Mouse (Mus musculus) MEL (cell line): ENCODE data around the gene Sctr. TPM values are rescaled to one million over a fixed set of nuclear protein-coding genes. Genes with fewer than 3 reads are reported as not detected.

ENCODE experiments used
- DNase-seq: peaks from one replicate; pipeline ENCODE4 v3.0.0; 2011; ENCODE audit warnings: low read depth, low spot score
- H3K27ac ChIP-seq: 2 replicates; pipeline ENCODE4 v1.5.1; 2012; ENCODE audit warnings: low read depth, mild to moderate bottlenecking, control low read depth, low read length, moderate library complexity; ENCODE audit not compliant: control insufficient read depth
- H3K27me3 ChIP-seq, 2 experiments: fragments of 150-350 bp in 1 of 2; sonication (generic) in 1 of 2; 2 replicates each; pipeline ENCODE4 v1.6.1; 2012; ENCODE audit warnings: low read length in 2 of 2, mild to moderate bottlenecking in 2 of 2, improper control_type of control experiment in 1 of 2, moderate library complexity in 1 of 2; ENCODE audit not compliant: insufficient read depth in 2 of 2, control insufficient read depth in 1 of 2
- H3K36me3 ChIP-seq, 2 experiments: 2 replicates each; pipeline ENCODE4 v1.6.1; 2012 to 2014; ENCODE audit warnings: low read length in 2 of 2, improper control_type of control experiment in 1 of 2, inconsistent platforms in 1 of 2, mild to moderate bottlenecking in 1 of 2; ENCODE audit not compliant: insufficient read depth in 2 of 2, control insufficient read depth in 1 of 2
- H3K4me1 ChIP-seq, 2 experiments: fragments of 150-350 bp in 1 of 2; sonication (generic) in 1 of 2; 2 replicates each; pipeline ENCODE4 v1.6.1; 2012; ENCODE audit warnings: low read length in 2 of 2, improper control_type of control experiment in 1 of 2, mild to moderate bottlenecking in 1 of 2; ENCODE audit not compliant: insufficient read depth in 2 of 2, control insufficient read depth in 1 of 2
- H3K4me3 ChIP-seq, 2 experiments: fragments of 150-350 bp in 1 of 2; sonication (generic) in 1 of 2; 2 replicates each; pipeline ENCODE4 v1.5.1; 2012; ENCODE audit warnings: low read depth in 2 of 2, low read length in 2 of 2, mild to moderate bottlenecking in 2 of 2, moderate library complexity in 2 of 2, control low read depth in 1 of 2, improper control_type of control experiment in 1 of 2; ENCODE audit not compliant: control insufficient read depth in 1 of 2, insufficient read depth in 1 of 2
- H3K79me2 ChIP-seq: 2 replicates; pipeline ENCODE4 v1.6.1; 2012; ENCODE audit warnings: mild to moderate bottlenecking, low read length, moderate library complexity; ENCODE audit not compliant: control insufficient read depth, poor library complexity, insufficient read depth
- H3K9ac ChIP-seq: 2 replicates; pipeline ENCODE4 v1.6.1; 2012; ENCODE audit warnings: low read depth, mild to moderate bottlenecking, control low read depth, low read length, moderate library complexity; ENCODE audit not compliant: control insufficient read depth, poor library complexity, severe bottlenecking
- H3K9me3 ChIP-seq: fragments of 150-350 bp; sonication (generic); replicated peaks from 2 replicates; pipeline ENCODE4 v1.6.1; 2012; ENCODE audit warnings: mild to moderate bottlenecking, low read length, improper control_type of control experiment, moderate library complexity; ENCODE audit not compliant: insufficient read depth
- CHD1 ChIP-seq: IDR thresholded peaks from 2 replicates; pipeline ENCODE4 v1.6.1; 2012; ENCODE audit warnings: low read depth, mild to moderate bottlenecking, inconsistent platforms, low read length, improper control_type of control experiment
- E2F4 ChIP-seq: IDR thresholded peaks from 2 replicates; pipeline ENCODE4 v1.6.1; 2011; ENCODE audit warnings: low read depth, low read length, improper control_type of control experiment, borderline replicate concordance
- ELF1 ChIP-seq: IDR thresholded peaks from 2 replicates; pipeline ENCODE4 v1.6.1; 2014; ENCODE audit warnings: low read depth, mild to moderate bottlenecking, inconsistent platforms, low read length, improper control_type of control experiment, moderate library complexity
- EP300 ChIP-seq, 2 experiments: IDR thresholded peaks; 2 replicates each; pipeline ENCODE4 v1.6.1; 2011; ENCODE audit warnings: improper control_type of control experiment in 2 of 2, low read length in 2 of 2, low read depth in 1 of 2, mild to moderate bottlenecking in 1 of 2
- GABPA ChIP-seq: IDR thresholded peaks from 2 replicates; pipeline ENCODE4 v1.6.1; 2012; ENCODE audit warnings: low read depth, mild to moderate bottlenecking, inconsistent platforms, low read length, improper control_type of control experiment, moderate library complexity
- HCFC1 ChIP-seq: IDR thresholded peaks from 2 replicates; pipeline ENCODE4 v1.6.1; 2012; ENCODE audit warnings: low read depth, mild to moderate bottlenecking, inconsistent platforms, low read length, improper control_type of control experiment, moderate library complexity
- MAX ChIP-seq: IDR thresholded peaks from 2 replicates; pipeline ENCODE4 v1.6.1; 2011; ENCODE audit warnings: low read length, improper control_type of control experiment
- MEF2A ChIP-seq: IDR thresholded peaks from 2 replicates; pipeline ENCODE4 v1.6.1; 2014; ENCODE audit warnings: low read depth, mild to moderate bottlenecking, inconsistent platforms, low read length, improper control_type of control experiment; ENCODE audit not compliant: poor library complexity, insufficient replicate concordance, severe bottlenecking; ENCODE audit errors: extremely low read depth
- POLR2A ChIP-seq, 2 experiments: IDR thresholded peaks; 2 replicates each; pipeline ENCODE4 v1.6.1; 2011 to 2012; ENCODE audit warnings: low read length in 2 of 2, mild to moderate bottlenecking in 2 of 2, control low read depth in 1 of 2, improper control_type of control experiment in 1 of 2, low read depth in 1 of 2, moderate library complexity in 1 of 2; ENCODE audit not compliant: control insufficient read depth in 1 of 2, insufficient read depth in 1 of 2, poor library complexity in 1 of 2
- POLR2AphosphoS5 ChIP-seq: IDR thresholded peaks from 2 replicates; pipeline ENCODE4 v1.6.1; 2012; ENCODE audit warnings: low read depth, borderline replicate concordance, mild to moderate bottlenecking, inconsistent platforms, low read length, moderate library complexity, mixed read lengths
- RCOR1 ChIP-seq: IDR thresholded peaks from 2 replicates; pipeline ENCODE4 v1.6.1; 2012; ENCODE audit warnings: low read depth, mild to moderate bottlenecking, inconsistent platforms, low read length, improper control_type of control experiment
- SIN3A ChIP-seq: IDR thresholded peaks from 2 replicates; pipeline ENCODE4 v1.6.1; 2012; ENCODE audit warnings: low read length, improper control_type of control experiment, inconsistent platforms
- USF1 ChIP-seq: IDR thresholded peaks from 2 replicates; pipeline ENCODE4 v1.6.1; 2014; ENCODE audit warnings: low read depth, mild to moderate bottlenecking, inconsistent platforms, low read length, improper control_type of control experiment, moderate library complexity
- USF2 ChIP-seq, 2 experiments: IDR thresholded peaks; 2 replicates each; pipeline ENCODE4 v1.6.1; 2011 to 2012; ENCODE audit warnings: improper control_type of control experiment in 2 of 2, low read length in 2 of 2, borderline replicate concordance in 1 of 2, inconsistent platforms in 1 of 2, low read depth in 1 of 2, mild to moderate bottlenecking in 1 of 2; ENCODE audit not compliant: insufficient read depth in 1 of 2
- ZC3H11A ChIP-seq: IDR thresholded peaks from 2 replicates; pipeline ENCODE4 v1.6.1; 2012; ENCODE audit warnings: low read depth, mild to moderate bottlenecking, inconsistent platforms, low read length, improper control_type of control experiment
- ZNF384 ChIP-seq: IDR thresholded peaks from 2 replicates; pipeline ENCODE4 v1.6.1; 2012; ENCODE audit warnings: low read depth, mild to moderate bottlenecking, inconsistent platforms, low read length, improper control_type of control experiment
- polyA plus RNA-seq, 2 experiments: library from polyadenylated mRNA; stranded (reverse) in 1 of 2; unstranded in 1 of 2; fragments of >175 nt in 1 of 2; fragments of >200 nt in 1 of 2; gene quantifications; 2 replicates each; pipeline versions ENCODE4 v1.2.1 to v1.2.4; 2012; ENCODE audit warnings: low replicate concordance in 2 of 2, low read depth in 1 of 2; ENCODE audit not compliant: insufficient read length in 2 of 2, insufficient read depth in 1 of 2, missing spikeins in 1 of 2
- total RNA-seq: library from RNA; depleted of rRNA; stranded (reverse); fragments of 300-350 nt; gene quantifications from 2 replicates; pipeline ENCODE4 v1.2.3, GENCODE M21; 2012

Sctr gene
- total and polyA plus RNA-seq, 3 experiments = not detected

GRCm38 (mm10) chr1:120082957-120083585 is 76.4 kb downstream of the Sctr start:
- TF ChIP-seq ZNF384 = 0 out of 2 replicates have a peak, but pooled peaks have one; percentile 8
- TF ChIP-seq RCOR1 = no peak
- no peak overlapping the region for H3K4me3 ChIP-seq
- H3K9me3 ChIP-seq = no peaks in the 10 kb centered on the region
- no peak overlapping the region for H3K9ac ChIP-seq
- no peaks in the 10 kb centered on the region for H3K79me2 ChIP-seq
- no peak for DNase-seq
- H3K36me3 ChIP-seq = peaks cover 0 to 3% of the 10 kb centered on the region in 2 experiments; a peak in 1 of 4 replicates
- no peaks in the 10 kb centered on the region for H3K4me1 ChIP-seq
- H3K27me3 ChIP-seq = no peaks in the 10 kb centered on the region
- no peak overlapping the region for H3K27ac ChIP-seq

- H3K4me3 ChIP-seq = no peak overlapping the region
- no peak for TF ChIP-seq POLR2AphosphoS5
- TF ChIP-seq USF1 = no peak
- no peak for TF ChIP-seq HCFC1
- no peak for TF ChIP-seq ELF1
- no peak for TF ChIP-seq GABPA
- no peaks in the 10 kb centered on the region for H3K9me3 ChIP-seq
- H3K9ac ChIP-seq = no peak overlapping the region
- DNase-seq = no peak
- H3K36me3 ChIP-seq = no peaks in the 10 kb centered on the region
- H3K79me2 ChIP-seq = no peaks in the 10 kb centered on the region
- no peaks in the 10 kb centered on the region for H3K4me1 ChIP-seq
- H3K27ac ChIP-seq = no peak overlapping the region
- no peaks in the 10 kb centered on the region for H3K27me3 ChIP-seq
Measured at GRCm38 (mm10) chr1:120083921-120084517, 77.3 kb downstream of the Sctr start.

GRCm38 (mm10) chr1:120085696-120086095 is 79.0 kb downstream of the Sctr start:
- DNase-seq = no peak
- Histone ChIP-seq H3K4me1 (no peaks in the 10 kb centered on the region), H3K27ac (no peak overlapping the region), H3K79me2 (no peaks in the 10 kb centered on the region), H3K27me3 (no peaks in the 10 kb centered on the region), H3K9ac (no peak overlapping the region), H3K36me3 (no peaks in the 10 kb centered on the region), H3K9me3 (no peaks in the 10 kb centered on the region), H3K4me3 (no peak overlapping the region)
- TF ChIP-seq RCOR1 = no peak

GRCm38 (mm10) chr1:120086644-120087043 is 80.0 kb downstream of the Sctr start:
- Histone ChIP-seq H3K36me3 (no peaks in the 10 kb centered on the region), H3K27me3 (no peaks in the 10 kb centered on the region), H3K9ac (no peak overlapping the region), H3K4me3 (no peak overlapping the region), H3K9me3 (no peaks in the 10 kb centered on the region), H3K4me1 (no peaks in the 10 kb centered on the region), H3K27ac (no peak overlapping the region), H3K79me2 (no peaks in the 10 kb centered on the region)
- no peak for DNase-seq
- TF ChIP-seq USF1 (no peak), HCFC1 (no peak), E2F4 (no peak), MEF2A (no peak), MAX (no peak), EP300 (IDR thresholded peaks at IDR 0.05; ENCODE audit: low read depth in 1 of 2, low read length in 2 of 2) (no peak), ZC3H11A (no peak), USF2 (IDR thresholded peaks at IDR 0.05; ENCODE audit: borderline replicate concordance in 1 of 2, insufficient read depth in 1 of 2, low read depth in 1 of 2, low read length in 2 of 2) (no peak), POLR2A (IDR thresholded peaks at IDR 0.05; ENCODE audit: control insufficient read depth in 1 of 2, insufficient read depth in 1 of 2, low read depth in 1 of 2, low read length in 2 of 2, poor library complexity in 1 of 2) (no peak), ZNF384 (no peak), CHD1 (no peak), SIN3A (no peak)
